Mouse (Mus musculus) ES-Bruce4 (cell line): ENCODE measurements at regions not wholly inside any gene's neighbourhood (a gene's known extent, or its start where the extent isn't known, plus 50 kb on each side); places are given as distances from the start of the nearest gene placed in this dataset.

Source experiments
- CTCF ChIP-seq: IDR thresholded peaks from one replicate; pipeline ENCODE4 v1.8.1; 2011; ENCODE audit warnings: low read depth, low read length
- EP300 ChIP-seq: IDR thresholded peaks from 2 replicates; pipeline ENCODE4 v1.6.1; 2011; ENCODE audit warnings: low read depth, low read length; ENCODE audit not compliant: insufficient read depth

GRCm38 (mm10) chr13:35529577-35529976 is 130.1 kb upstream of the Cdyl start:
- TF ChIP-seq CTCF, result no peak
- no peak for TF ChIP-seq EP300
